Mouse (Mus musculus): ENCODE data around the gene Marcksl1.

The Marcksl1 gene

GRCm38 (mm10) chr4:129558321-129558955 lies 45.1 kb downstream of the Marcksl1 start:
- DNase-seq, result peak; percentile 92

- DNase-seq, result no peak
Measured at GRCm38 (mm10) chr4:129561184-129561583, 47.8 kb downstream of the Marcksl1 start.

- no peak for DNase-seq
Measured at GRCm38 (mm10) chr4:129563718-129564117, 50.3 kb downstream of the Marcksl1 start.

GRCm38 (mm10) chr4:129565139-129565538 lies 51.8 kb downstream of the Marcksl1 start:
- DNase-seq, result no peak

Measured in thymus, postnatal 25 days (tissue).